Mouse (Mus musculus) monocyte, adult 2 months (primary cell): Measurements from ENCODE around the gene Fmnl3.

Experiments used
- DNase-seq, 2 experiments: peaks; one replicate each; pipeline ENCODE4 v3.0.0; 2022; ENCODE audit warnings: low spot score in 2 of 2, low read depth in 1 of 2

The Fmnl3 gene

GRCm38 (mm10) chr15:99344148-99344870 is 26.0 kb downstream of the Fmnl3 start:
- DNase-seq = no peak

GRCm38 (mm10) chr15:99343414-99344147 is 26.7 kb downstream of the Fmnl3 start:
- DNase-seq = no peak

DNA sequence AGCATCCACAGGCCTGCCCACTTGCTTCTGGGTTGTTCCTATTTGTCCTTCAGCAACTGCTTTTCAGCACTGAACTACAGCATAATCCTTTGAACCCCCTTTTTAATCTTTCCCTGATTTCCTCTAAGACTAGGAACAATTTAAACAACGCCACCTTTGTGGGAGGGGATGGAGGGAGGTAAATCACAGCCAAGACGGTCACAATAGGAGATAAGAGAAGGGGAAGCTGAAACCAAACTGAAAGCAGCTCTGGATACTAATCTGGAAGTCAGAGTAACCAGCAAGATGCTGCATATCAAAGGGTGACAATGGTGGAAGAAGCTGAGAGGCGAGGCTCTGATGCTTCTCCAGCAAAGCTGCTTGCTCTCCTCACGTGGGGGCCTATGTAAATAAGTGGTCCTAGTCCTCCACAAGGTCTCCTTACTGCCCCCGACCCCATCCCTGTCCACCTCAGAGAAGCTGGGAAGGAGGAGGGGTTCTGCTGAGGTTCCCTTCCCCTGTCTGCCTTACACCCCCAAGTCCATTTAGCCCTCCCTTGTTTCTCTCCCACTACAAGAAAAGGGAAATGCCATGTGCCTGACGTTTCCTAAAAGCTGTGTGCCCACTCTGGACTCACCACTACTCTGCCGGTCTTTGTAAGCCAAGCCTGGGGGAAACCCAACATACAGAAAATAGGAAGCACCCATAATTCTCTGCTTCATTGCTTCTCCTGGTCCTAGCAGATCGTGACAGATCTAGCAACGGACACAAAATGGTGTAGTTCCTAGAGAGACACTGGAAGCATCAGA is 27.9 kb downstream of the Fmnl3 start:
- no peak for DNase-seq

GRCm38 (mm10) chr15:99341102-99341501 is 29.2 kb downstream of the Fmnl3 start:
- peak; percentile 62 for DNase-seq

DNA sequence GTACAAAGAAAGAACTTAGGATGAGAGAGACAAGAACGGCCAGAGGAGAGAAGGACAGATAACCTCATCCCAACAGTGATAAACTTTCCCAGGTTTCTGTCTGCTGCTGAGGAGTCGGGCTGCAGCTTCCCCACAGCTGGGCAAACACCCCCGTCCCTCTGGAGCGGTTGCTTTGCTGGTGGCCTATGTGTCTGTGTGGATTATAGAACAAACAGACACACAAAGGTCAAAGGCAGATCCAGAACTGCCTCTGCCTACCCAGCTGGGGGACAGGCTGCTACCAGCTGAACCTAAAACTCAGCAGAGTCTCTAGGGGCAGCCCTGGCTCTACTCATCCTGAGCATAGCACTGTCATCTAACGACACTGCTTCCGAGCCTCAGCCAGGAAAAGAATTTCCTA is 30.6 kb downstream of the Fmnl3 start:
- DNase-seq = no peak

DNA sequence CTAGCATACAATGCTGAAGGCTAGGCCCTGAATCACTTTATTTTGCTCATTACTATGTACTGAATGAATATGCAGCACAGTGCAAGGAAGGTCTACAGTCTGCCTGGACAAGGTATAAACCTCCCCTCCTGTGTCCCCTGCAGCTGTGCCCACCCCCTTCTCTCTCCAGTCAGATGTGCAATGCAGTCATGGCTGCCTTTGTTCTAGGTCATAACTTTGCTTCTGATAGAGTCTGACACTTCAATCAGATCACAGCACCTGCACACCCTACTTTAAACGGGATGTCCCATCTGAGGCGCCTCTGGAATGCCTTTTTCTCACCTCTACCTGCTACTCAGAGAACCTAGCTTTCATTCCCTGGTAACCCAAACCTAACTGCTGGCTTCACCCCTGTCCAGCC is 31.4 kb downstream of the Fmnl3 start:
- DNase-seq = no peak

GRCm38 (mm10) chr15:99335801-99336320 is 34.4 kb downstream of the Fmnl3 start:
- DNase-seq = no peak

DNA sequence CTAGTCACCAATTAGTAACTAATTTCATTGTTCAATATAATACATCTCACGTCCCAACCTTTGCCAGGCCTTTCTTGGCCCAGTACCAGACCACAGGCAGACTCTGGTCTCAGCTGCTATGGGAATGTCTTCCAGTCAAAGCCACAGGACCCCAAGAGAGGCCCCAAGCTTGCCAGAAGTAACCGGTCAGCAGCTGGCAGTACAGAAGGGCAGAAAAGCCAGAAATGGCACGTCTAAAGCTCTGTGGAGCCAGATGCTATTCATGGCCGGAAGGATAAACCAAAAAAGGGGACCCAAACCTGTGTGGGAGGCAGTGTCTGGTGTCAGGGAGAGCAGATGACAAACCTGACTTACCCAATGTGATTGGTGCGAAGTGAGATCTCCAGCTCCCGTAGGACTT is 35.8 kb downstream of the Fmnl3 start:
- DNase-seq = no peak

- no peak for DNase-seq
Measured at GRCm38 (mm10) chr15:99333676-99334065, 36.6 kb downstream of the Fmnl3 start.

DNA sequence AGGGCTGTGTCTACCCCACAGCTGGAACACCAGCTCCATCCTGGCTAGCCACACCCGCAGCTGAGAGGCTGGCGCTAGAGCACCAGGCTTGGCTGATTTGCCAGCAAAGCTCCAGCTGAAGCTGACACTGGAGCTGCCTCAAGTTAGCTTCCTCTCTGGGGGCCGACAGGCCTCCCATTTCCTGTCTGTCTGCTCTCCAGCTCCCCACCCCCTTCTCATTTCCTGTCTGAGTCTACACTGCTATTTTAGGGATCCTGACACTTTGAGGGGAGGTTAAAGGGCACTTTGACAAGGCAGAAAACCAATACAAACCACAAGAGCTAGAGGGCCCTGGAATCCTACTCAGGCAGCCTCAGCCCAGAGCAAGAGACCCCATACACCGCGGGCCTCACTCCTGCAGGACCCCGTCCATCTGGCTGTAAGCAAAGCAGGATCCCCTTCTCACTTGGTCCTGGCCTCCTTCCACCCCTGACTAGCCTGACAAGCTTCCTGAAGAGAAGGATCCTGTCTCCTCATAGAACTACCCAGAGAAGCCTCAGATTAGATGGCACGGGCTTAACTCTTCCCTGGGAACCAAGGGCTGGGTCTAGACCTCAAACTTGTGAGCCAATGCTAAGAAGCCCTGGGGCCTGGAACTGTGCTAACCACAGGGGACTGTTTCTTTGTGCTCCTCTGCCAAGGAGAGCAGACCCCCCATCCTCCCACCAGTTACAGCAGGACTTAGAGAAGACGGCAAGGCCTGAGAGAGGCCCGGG is 37.2 kb downstream of the Fmnl3 start:
- DNase-seq = peak; percentile 38 to 61

DNA sequence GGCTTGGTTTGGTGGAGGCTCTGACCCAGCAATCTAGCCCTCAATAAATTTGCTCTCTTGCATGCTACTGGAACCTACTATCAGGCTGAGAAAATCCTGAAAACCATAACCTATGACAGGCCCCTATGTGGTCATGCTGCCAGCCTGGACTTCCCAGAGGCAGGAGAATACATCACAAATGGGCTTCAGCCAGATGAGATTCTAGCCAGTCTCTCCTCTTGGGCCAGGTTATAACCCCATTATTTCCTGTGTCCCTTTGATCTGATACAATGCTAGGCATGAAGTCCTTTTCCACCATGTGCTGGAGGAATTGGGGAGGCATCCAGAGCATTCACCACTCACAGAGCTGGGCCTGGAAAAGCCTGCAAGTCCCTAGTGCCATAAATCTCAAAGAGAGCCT is 38.2 kb downstream of the Fmnl3 start:
- DNase-seq = no peak

GRCm38 (mm10) chr15:99331341-99331740 is 38.9 kb downstream of the Fmnl3 start:
- DNase-seq = no peak

DNA sequence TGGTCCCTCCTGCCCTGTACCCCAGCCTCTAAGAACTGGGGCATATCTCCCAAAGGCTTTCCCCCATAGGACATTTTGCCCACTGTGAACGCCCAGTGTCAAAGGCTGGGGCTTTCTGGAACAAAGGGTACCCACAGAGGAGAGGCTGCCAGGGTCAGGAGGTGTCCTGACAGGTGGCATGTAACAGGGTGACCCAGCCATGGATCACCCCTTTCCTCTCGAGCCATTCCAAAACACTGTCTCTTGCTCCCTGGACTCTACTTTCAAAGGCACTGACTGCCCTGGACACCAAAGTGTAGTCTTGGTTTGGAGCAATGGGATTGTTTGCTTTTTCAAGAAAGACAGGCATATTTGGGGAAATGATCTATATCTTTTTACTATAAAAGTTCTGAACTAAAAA is 40.0 kb downstream of the Fmnl3 start:
- DNase-seq = no peak

DNA sequence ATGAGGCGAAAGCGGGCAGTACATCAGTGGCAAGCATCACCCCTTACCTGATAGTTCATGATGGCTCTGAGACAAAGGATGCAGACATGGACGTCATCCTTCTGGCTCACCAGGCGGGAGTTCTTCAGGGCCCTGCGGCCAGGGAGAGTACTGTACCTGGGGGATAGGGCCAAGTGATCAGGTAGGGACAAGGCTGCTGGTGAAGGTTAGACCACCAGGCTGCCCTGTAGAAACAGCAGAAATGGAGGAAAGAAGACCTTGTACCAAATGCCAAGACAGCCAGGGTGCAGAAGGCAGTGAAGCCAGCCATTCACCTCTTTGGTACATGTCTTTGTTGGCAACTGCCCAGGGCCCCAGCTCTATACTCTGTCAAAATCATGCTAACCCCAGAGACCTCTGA is 42.3 kb downstream of the Fmnl3 start:
- no peak for DNase-seq

DNA sequence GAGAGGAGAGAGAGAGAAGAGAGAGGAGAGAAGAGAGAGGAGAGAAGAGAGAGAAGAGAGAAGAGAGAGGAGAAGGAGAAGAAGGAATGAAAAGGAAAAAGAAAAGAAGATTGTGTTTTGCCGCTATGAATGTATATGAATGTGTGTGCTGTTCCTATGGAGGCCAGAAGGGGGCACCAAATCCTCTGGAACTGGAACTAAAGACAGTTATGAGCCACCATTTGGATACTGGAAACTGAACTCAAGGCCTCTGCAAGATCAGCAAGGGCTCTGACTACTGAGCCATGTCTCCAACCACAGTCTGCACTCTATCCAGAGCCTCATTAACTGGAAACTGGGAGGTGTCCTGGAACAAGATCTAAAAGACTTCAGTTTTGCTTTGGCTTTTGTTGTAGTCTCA is 43.3 kb downstream of the Fmnl3 start:
- DNase-seq = peak in 1 of 2 experiments; percentile 16

DNA sequence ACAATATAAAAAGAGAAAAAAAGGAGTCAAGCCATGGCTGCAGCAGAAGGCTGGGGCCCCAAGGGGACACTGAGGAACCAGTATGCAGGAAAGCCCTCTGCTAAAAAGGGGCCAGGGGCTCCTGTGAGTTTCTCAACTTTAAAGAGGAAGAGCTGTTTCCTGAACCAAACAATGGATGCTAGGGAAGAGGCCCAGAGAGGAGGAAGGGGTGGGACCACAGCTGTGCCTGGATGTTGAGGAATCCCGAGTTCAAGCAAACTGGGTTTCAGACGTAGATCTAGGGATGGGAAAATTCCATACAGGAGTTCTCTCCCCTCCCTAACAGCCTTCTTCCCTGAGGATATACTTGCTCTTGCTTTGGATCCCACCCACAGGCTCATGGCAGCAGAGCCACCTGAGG is 43.9 kb downstream of the Fmnl3 start:
- DNase-seq = no peak

- DNase-seq = no peak
Measured at GRCm38 (mm10) chr15:99325598-99325997, 44.7 kb downstream of the Fmnl3 start.

- no peak for DNase-seq
Measured at GRCm38 (mm10) chr15:99324151-99324550, 46.1 kb downstream of the Fmnl3 start.

- DNase-seq = no peak
Measured at GRCm38 (mm10) chr15:99320978-99321377, 49.3 kb downstream of the Fmnl3 start.

GRCm38 (mm10) chr15:99320168-99320674 is 50.1 kb downstream of the Fmnl3 start:
- no peak for DNase-seq

DNA sequence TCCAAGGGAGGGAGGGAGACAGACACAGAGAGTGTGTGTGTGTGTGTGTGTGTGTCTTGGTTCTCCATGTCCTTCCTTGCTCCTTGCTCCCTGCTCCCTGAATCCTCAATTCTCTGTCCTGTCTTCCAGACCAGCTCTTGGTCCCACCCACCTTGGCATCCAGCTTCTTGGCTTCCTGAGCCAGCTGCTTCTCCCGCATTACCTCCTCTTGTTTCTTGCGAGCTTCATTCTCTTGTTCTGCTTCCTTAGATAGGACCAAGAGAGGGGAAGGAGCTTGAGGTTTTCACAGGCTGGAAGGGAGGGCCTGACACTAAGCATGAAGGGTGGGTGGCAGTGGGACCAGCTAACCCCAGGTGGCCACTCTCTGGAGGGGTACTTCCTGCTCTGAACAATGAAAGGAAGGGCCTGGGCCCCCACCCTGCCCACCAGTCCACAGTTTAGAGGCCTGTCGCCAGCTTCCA is 50.8 kb downstream of the Fmnl3 start:
- DNase-seq = no peak
